Mouse (Mus musculus): ENCODE measurements around the gene Lrrc27.
A peak's percentile ranks its signal among the peaks of the same experiment; 100 is the strongest.

The Lrrc27 gene

GRCm38 (mm10) chr7:139212754-139213745, at the start of gene Lrrc27, which contains the start of gene Stk32c:
Gene Lrrc27, plus strand, starts transcription at chr7:139212988.
Gene Stk32c, minus strand, starts transcription at chr7:139213307.
- DNase-seq (ENCODE audit: low spot score in 2 of 2) = peak; percentile 97 to 98

DNA sequence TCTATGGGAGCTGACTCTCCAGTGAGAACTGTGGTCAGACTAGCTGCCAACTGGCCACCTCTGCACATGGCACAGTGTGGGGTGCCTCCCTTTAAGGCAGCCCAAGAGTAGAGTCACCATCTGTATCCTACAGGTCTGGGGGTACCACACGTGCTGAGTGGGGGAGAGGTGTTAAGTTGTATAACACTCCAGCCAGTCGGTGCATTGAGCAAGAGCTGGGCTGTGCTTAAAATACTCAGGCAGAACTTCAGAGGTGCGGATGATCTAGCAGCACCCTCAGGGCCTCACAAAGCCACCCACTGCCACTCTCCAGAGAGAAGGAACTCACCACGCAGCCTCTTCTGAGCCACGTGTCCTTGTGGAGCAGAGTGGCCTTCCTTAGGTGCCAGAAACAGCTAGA, 48.4 kb upstream of the Lrrc27 start:
- DNase-seq (ENCODE audit: low spot score in 2 of 2) = no peak

DNA sequence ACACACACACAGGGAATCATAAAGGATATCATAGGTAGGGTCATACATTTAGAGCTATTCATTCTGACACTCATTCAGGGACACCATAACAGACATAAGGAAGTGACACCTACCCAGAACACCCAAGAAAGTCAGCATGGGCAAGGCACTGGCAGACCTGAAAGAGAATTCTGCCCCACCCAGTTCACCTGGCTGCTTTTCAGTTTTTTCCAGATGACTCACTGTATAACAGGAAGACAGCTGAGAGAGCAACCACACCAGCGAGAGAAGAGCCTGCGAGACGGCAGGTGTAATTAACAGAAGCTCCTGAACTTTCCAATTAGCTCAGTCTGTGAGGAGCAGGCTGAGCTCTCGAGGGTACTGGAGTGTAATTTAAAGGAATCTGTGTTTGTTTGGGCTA, 43.6 kb upstream of the Lrrc27 start:
- no peak for DNase-seq (ENCODE audit: low spot score in 2 of 2)

GRCm38 (mm10) chr7:139179299-139179698, 33.5 kb upstream of the Lrrc27 start:
- no peak for DNase-seq (ENCODE audit: low spot score in 2 of 2)

DNA sequence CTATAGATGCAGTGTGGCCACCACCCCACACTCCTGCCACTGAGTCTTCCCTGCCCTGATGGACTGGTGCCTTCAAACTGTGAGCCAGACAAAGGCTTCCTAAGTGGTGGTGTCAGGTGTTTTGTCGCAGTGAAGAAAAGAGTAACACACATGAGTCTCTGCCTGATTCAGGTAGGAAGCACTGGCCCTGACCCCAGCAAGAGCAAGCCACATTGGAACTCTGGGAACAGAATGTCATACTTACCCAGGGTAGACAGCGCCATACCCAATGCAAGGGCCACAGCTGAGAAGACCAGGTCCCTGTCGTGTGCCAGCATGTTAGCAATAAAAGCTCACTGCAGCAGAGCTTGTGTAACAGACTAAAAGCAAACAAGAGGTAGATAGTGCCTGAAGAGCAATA, 32.7 kb upstream of the Lrrc27 start:
- DNase-seq (ENCODE audit: low spot score in 2 of 2) = peak in 1 of 2 experiments; percentile 26

DNA sequence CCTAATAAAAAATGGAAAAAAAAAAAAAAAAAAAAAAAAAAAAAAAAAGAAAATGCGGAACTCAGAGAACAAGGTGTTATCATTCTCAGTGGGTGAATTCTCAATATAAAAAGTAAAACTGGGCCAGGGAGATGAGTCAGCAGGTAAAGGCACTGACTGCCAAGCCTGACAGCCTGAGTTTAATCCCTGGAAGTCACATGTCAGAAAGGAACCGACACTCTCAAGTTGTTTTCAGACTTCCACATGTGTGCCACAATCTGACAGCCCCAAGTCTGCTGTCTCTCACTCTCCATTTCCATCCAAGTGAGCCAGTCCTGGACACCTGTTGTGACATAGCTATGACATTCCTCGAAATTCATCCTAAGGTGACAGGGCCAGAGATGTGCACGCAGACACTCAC, 28.4 kb upstream of the Lrrc27 start:
- peak in 1 of 2 experiments; percentile 25 for DNase-seq (ENCODE audit: low spot score in 2 of 2)

GRCm38 (mm10) chr7:139184846-139185245, 27.9 kb upstream of the Lrrc27 start:
- peak in 1 of 2 experiments; percentile 45 for DNase-seq (ENCODE audit: low spot score in 2 of 2)

DNA sequence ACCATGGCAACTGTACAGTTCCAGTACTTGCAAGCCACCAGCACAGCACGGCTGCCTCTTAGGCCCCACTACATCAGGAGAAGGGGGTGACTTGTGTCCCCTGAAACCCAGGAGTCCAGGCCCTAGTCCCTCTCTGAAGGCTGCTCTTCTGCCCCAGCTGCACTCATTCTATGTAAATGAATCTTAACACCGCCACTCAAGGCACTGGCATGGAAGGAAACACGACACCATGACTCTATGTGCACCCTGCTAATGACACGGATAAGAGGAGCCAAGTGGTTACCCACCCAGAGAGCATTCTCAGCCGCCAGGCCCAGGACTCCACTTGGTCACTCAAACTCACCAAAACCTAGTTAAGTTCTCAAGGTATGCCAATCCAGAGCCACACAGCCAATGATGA, 26.8 kb upstream of the Lrrc27 start:
- peak in 1 of 2 experiments; percentile 51 for DNase-seq (ENCODE audit: low spot score in 2 of 2)

DNA sequence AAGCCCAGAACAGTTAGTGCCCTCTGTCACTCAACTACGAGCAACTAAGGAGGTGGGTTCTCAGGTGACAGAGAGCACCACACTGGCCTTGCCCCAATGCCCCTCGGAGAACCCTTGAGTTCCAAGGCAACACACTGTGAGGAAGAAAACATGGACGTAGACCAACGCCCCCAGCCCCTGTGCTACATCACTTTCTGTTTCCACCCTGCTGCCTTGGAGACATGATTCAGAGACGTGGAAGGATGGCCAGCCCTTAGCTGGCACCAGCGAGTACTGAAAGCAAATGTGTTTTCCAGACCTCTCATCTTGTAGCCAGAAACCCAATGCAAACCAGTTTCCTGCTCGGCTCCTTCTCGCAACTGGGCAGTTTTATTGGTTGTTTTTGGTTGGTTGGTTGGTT, 26.4 kb upstream of the Lrrc27 start:
- DNase-seq (ENCODE audit: low spot score in 2 of 2) = peak in 1 of 2 experiments; percentile 53

DNA sequence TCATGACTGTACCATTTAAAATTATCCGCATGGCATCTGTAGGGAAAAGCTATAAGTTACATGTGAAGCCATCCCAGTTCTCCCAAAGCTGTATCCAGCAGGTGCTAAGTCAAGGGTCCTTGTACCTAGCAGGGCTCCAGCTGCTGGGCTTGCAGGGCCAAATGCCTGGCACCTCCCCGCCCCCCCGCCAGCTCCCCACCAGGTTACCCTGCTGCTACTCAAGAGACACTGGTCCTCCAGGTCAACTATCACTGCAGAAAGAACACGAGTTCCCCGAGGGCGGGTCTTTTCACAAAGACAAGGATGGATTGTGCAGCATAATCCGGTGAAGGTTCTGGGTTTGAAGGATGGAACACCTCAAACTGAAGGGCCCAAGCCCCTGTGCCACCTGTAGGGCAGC, 25.5 kb upstream of the Lrrc27 start:
- peak in 1 of 2 experiments; percentile 52 for DNase-seq (ENCODE audit: low spot score in 2 of 2)

DNA sequence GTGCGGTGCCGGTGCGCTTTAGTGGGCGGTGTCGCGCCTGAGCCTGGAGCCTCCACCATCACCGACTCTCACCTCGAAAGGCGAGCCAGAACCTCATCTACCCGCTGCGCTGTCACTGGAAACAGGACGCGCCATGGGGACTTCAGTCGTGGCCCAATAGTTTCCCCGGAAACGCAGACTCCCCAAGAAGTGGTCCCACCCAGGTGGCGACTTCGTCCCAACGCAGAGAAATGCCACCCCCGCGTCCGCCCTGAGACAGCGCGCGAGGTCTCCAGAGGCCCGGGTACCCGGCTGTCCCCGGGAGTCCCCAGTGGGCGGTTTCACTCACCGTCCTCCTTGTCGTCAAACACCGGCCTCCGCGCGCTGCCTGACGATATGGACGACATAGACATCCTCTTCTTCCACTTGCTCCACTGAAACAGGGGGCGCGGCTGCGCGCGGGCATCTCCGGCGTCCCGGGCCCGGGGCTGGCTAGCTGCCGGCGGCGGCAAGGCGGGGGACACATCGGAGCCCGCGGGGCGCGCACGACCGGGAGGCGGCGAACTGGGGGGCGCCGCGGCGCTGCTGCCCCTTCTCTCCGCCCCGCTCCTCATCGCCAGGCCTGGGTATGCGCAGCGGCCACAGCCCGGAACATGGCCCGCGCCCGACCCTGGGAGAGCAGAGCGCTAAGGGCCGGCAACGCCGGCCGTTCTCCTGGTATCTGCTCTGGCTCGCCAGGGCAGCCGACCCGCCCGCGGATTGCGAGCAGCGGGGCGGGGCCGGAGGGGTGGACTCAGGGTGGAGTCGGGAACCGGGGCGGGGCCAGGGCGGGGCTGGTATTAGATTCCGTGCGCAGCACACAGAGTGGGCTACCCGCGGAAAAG, 24.8 kb upstream of the Lrrc27 start:
- DNase-seq (ENCODE audit: low spot score in 2 of 2) = peak; percentile 68 to 80

DNA sequence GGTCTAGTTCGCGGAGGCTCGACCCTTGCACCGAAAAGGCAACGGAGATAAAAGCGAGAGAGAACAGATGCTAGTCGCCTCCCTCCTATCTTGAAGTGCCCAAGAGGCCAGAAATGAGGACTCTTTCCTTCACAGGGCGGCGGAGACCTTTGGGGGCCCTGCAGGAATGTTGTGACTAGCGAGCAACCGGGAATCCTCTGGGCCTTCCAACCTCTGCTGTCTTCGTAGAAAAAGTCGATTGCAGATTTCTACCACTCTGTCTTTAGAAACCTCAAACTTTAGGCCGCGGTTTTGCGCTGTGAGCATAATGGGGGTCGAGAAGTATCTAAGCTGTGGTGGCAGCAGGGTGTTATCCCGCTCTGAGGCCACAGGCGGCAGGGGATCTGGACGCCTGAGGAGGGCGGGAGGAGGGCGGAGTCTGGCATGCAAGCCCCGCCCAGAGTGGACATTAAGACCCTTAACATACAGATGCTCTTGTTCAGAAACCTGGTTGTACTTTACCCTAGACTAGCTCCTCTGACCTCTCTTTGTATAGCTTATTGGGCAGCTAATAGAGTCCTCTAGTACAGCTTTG, 24.1 kb upstream of the Lrrc27 start:
- DNase-seq (ENCODE audit: low spot score in 2 of 2) = no peak

DNA sequence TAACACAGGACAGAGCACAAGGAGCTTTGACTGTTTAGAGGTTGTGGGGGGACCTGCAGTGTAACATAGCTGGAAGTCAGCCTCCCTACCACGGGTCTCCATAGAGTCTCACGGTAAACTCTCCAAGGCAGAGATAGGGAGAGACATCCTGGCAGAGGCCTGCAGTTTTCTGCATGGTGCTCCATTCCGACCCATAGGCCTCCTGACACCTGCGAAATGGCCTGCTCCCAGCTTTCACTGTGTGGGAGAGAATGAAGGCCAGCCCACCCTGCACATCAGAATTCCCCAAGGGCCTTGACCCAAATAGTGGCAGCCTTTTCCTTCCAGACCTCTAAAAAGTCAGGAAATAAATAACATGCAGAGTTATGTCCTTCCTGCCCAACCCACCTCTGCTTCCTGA, 22.2 kb upstream of the Lrrc27 start:
- DNase-seq (ENCODE audit: low spot score in 2 of 2) = peak in 1 of 2 experiments; percentile 34

DNA sequence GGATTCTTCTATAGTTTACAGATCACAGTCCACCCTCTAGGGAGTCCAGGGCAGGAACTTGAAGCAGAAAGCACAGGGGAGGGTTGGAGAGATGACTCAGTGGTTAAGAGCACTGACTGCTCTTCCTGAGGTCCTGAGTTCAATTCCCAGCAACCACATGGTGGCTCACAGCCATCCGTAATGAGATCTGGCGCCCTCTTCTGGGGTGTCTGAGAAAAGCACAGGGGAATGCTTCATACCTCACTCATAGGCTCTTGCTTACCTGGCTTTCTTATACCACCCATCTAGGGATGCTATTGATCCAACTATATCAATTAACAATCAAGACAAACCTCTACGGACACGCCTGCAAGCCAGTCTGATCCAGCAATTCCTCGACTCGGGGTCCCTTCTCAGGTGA, 21.2 kb upstream of the Lrrc27 start:
- peak in 1 of 2 experiments; percentile 49 for DNase-seq (ENCODE audit: low spot score in 2 of 2)

DNA sequence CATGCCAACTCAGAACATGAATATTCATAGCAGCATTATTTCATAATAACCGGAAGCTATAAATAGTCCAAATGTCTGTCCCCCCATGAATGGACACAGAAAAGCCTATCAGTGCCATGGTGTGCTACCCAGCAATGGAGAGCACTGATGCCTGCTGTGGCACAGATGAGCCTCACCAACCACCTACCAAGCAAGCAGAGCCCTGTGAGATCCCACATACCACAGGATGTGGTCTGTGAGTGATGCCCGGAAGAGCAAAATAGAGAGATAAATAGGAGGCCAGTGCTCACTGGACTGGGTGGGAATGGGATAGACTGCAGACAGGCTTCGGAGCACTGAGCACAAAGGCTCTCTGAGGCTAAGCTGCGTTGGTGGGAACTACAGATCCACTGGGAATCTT, 15.8 kb upstream of the Lrrc27 start:
- DNase-seq (ENCODE audit: low spot score in 2 of 2) = peak in 1 of 2 experiments; percentile 28

DNA sequence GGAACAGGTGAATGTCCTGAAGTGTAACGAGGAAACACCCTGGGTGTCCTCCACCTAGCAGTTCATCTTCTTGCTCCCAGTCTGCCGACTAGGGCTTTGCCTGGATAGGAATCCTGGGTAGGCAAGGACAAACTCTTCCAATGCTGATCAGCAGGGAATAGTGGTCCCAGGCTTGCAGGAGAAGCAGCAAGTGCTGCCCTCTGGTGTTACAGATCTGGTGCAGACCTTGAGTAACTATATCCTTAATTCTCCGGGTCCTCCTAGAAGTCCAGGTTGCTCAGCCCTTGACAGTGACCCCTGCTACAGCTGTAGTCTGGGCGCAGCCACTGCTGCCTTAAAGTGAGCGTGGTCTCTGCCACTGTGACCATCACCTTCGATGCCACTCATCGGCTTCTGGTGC, 12.7 kb upstream of the Lrrc27 start:
- peak; percentile 51 to 65 for DNase-seq (ENCODE audit: low spot score in 2 of 2)

GRCm38 (mm10) chr7:139201209-139201608, 11.6 kb upstream of the Lrrc27 start:
- DNase-seq (ENCODE audit: low spot score in 2 of 2) = no peak

- peak in 1 of 2 experiments; percentile 55 for DNase-seq (ENCODE audit: low spot score in 2 of 2)
These were observed 4.6 kb upstream of the Lrrc27 start for GRCm38 (mm10) chr7:139208023-139208772.

DNA sequence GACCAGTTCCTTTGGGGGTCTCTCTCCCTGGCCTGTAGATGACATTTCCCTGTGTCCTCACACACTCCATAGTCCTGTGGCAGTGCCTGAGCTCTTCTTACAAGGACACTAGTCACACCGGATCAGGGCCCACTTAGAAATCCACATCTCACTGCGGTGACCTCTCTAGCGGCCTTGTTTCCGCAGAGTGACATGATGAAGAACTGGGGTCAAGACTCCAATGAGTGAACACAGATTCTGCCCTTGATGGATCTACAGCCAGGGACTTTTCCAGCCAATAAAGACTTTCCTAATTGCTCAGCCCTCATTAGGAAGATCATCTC, 4.1 kb upstream of the Lrrc27 start:
- DNase-seq (ENCODE audit: low spot score in 2 of 2) = peak in 1 of 2 experiments; percentile 49

DNA sequence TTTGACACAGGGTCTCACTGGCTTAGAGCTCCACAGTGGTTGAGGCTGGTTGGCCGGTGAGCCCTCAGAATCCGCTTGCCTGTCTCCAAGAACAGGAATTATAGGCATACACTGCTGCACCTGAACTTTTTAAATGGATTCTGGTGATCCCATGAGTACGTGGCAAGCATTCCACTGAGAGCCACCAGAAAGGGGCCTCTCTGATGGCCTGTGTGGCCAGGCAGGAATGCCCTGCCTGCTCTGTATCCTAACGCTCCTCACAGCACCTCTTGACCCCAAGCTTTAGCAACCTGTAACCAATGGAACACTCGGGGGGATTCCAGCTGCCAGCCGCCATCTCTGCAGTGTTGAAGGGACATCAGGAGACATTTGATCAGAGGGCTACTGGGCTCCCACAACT, 1.0 kb upstream of the Lrrc27 start:
- DNase-seq (ENCODE audit: low spot score in 2 of 2) = peak in 1 of 2 experiments; percentile 39

DNA sequence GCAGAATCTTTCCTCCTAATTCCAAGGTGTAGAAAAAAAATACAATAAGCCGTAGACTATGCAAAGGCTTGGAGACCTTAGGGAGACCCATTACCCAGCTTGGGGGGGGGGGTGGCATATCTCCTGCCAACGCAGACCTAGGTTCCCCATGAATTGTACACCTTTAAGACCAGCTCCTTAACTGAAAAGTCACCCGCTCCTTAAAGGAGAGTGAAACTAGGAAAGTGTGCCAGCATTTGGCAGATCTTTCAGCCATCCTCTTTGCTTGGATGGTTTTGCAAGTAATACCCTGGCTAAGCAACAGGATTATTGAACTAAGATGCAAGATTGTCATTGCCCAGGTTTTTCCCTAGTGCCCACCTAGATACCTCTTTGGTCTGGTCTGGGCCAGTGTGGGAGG, 963 bp downstream of the Lrrc27 start:
- DNase-seq (ENCODE audit: low spot score in 2 of 2) = peak in 1 of 2 experiments; percentile 35

Data from urinary bladder, postnatal 4 days (tissue).